Mouse (Mus musculus): ENCODE data around the gene Gm4969. TPM values are rescaled to one million over a fixed set of nuclear protein-coding genes. Genes with fewer than 3 reads are reported as not detected.

Gene Gm4969
- polyA plus RNA-seq, 1 experiment from 2014 or later: 5.8 TPM

GRCm38 (mm10) chr7:19051161-19051560 is 67.0 kb downstream of the Gm4969 start:
- Histone ChIP-seq H3K4me2 (ENCODE audit: low read length) (no peak overlapping the region), H3K27ac (replicated peaks; ENCODE audit: low read depth, low read length) (no peak overlapping the region), H3K27me3 (ENCODE audit: control insufficient read depth, insufficient read depth, low read length) (no peaks in the 10 kb centered on the region), H3K9me3 (ENCODE audit: control insufficient read depth, low read length) (no peaks in the 10 kb centered on the region), H3K4me1 (ENCODE audit: control insufficient read depth, insufficient read depth, low read length) (0 out of 2 replicates have a peak, but pooled peaks cover 2% of the 10 kb centered on the region), H3K4me3 (replicated peaks; ENCODE audit: low read depth, low read length) (no peak overlapping the region), H3K9ac (replicated peaks; ENCODE audit: low read length) (no peak overlapping the region), H3K36me3 (ENCODE audit: control insufficient read depth, insufficient read depth, low read length) (peaks cover 67% of the 10 kb centered on the region)
- DNase-seq (no peak), ATAC-seq (ENCODE audit: low FRiP score, low TSS enrichment) (no peak)
- WGBS: 73% methylated on average over 4 of the region's 4 CpGs

- no peak overlapping the region; the same call in 1 of the 2 replicates for H3K9ac ChIP-seq (replicated peaks; ENCODE audit: low read length)
- 93% methylated on average over 8 of the region's 8 CpGs for WGBS
- H3K4me3 ChIP-seq (replicated peaks; ENCODE audit: low read depth, low read length): no peak overlapping the region
- no peak for DNase-seq
- H3K27me3 ChIP-seq (ENCODE audit: control insufficient read depth, insufficient read depth, low read length): no peaks in the 10 kb centered on the region
- H3K4me1 ChIP-seq (ENCODE audit: control insufficient read depth, insufficient read depth, low read length): 0 out of 2 replicates have a peak, but pooled peaks cover 2% of the 10 kb centered on the region
- H3K9me3 ChIP-seq (ENCODE audit: control insufficient read depth, low read length): no peaks in the 10 kb centered on the region
- H3K27ac ChIP-seq (replicated peaks; ENCODE audit: low read depth, low read length): no peak overlapping the region
- ATAC-seq (ENCODE audit: low FRiP score, low TSS enrichment): no peak
- H3K36me3 ChIP-seq (ENCODE audit: control insufficient read depth, insufficient read depth, low read length): peaks cover 77% of the 10 kb centered on the region
- H3K4me2 ChIP-seq (ENCODE audit: low read length): no peak overlapping the region
Measured at GRCm38 (mm10) chr7:19050172-19050571, 68.0 kb downstream of the Gm4969 start.

- H3K4me1 ChIP-seq (ENCODE audit: control insufficient read depth, insufficient read depth, low read length): no peaks in the 10 kb centered on the region
- peaks cover 86% of the 10 kb centered on the region for H3K36me3 ChIP-seq (ENCODE audit: control insufficient read depth, insufficient read depth, low read length)
- H3K9ac ChIP-seq (replicated peaks; ENCODE audit: low read length): no peak overlapping the region
- H3K27ac ChIP-seq (replicated peaks; ENCODE audit: low read depth, low read length): no peak overlapping the region
- H3K4me2 ChIP-seq (ENCODE audit: low read length): no peak overlapping the region
- no peaks in the 10 kb centered on the region for H3K9me3 ChIP-seq (ENCODE audit: control insufficient read depth, low read length)
- WGBS: 91% methylated on average over 5 of the region's 5 CpGs
- ATAC-seq (ENCODE audit: low FRiP score, low TSS enrichment): no peak
- DNase-seq: no peak
- no peaks in the 10 kb centered on the region for H3K27me3 ChIP-seq (ENCODE audit: control insufficient read depth, insufficient read depth, low read length)
- H3K4me3 ChIP-seq (replicated peaks; ENCODE audit: low read depth, low read length): no peak overlapping the region
Measured at GRCm38 (mm10) chr7:19049252-19049651, 68.9 kb downstream of the Gm4969 start.

Small RNA genes lying within 50 kb of the gene (microRNA-seq; reads per million reads assigned to microRNA genes)
- 0.44 reads per million for gene Mir3100

Other genes starting within 250 kb of the Gm4969 start
- 18.9 and 20.7 TPM in 2 replicates for gene Pglyrp1, start 247.0 kb downstream of the Gm4969 start, polyA plus RNA-seq (2014; fragmentation: Nextera tagmentation; extraction: Ambion mirVana)
- gene Ccdc61, start 208.0 kb downstream of the Gm4969 start, polyA plus RNA-seq (2014; fragmentation: Nextera tagmentation; extraction: Ambion mirVana): 16.1 and 18.5 TPM in 2 replicates
- 18.6 and 20.7 TPM in 2 replicates for gene Nova2, start 192.5 kb downstream of the Gm4969 start, polyA plus RNA-seq (2014; fragmentation: Nextera tagmentation; extraction: Ambion mirVana)
- gene Nanos2, start 131.0 kb downstream of the Gm4969 start, polyA plus RNA-seq (2014; fragmentation: Nextera tagmentation; extraction: Ambion mirVana): 0.58 and 0.86 TPM in 2 replicates
- gene Mypop, start 127.1 kb downstream of the Gm4969 start, polyA plus RNA-seq (2014; fragmentation: Nextera tagmentation; extraction: Ambion mirVana): 4.2 and 4.8 TPM in 2 replicates
- gene Irf2bp1, start 114.3 kb downstream of the Gm4969 start, polyA plus RNA-seq (2014; fragmentation: Nextera tagmentation; extraction: Ambion mirVana): 30.8 and 34.2 TPM in 2 replicates
- gene Foxa3, start 94.8 kb downstream of the Gm4969 start, polyA plus RNA-seq (2014; fragmentation: Nextera tagmentation; extraction: Ambion mirVana): not detected in 2 replicates
- 18.1 and 28.1 TPM in 2 replicates for gene Sympk, start 94.0 kb downstream of the Gm4969 start, polyA plus RNA-seq (2014; fragmentation: Nextera tagmentation; extraction: Ambion mirVana)
- 0.12 and 0.21 TPM in 2 replicates for gene Rsph6a, start 63.7 kb downstream of the Gm4969 start, polyA plus RNA-seq (2014; fragmentation: Nextera tagmentation; extraction: Ambion mirVana)
- gene Dmwd, start 42.1 kb downstream of the Gm4969 start, polyA plus RNA-seq (2014; fragmentation: Nextera tagmentation; extraction: Ambion mirVana): 33.2 and 39.2 TPM in 2 replicates
- 9.8 and 13.2 TPM in 2 replicates for gene Dmpk, start 34.5 kb downstream of the Gm4969 start, polyA plus RNA-seq (2014; fragmentation: Nextera tagmentation; extraction: Ambion mirVana)
- 1.5 and 2.5 TPM in 2 replicates for gene Six5, start 23.8 kb downstream of the Gm4969 start, polyA plus RNA-seq (2014; fragmentation: Nextera tagmentation; extraction: Ambion mirVana)
- gene Fbxo46, start 1.5 kb upstream of the Gm4969 start, polyA plus RNA-seq (2014; fragmentation: Nextera tagmentation; extraction: Ambion mirVana): 11.3 and 13.8 TPM in 2 replicates
- 18.5 and 20.0 TPM in 2 replicates for gene Qpctl, start 30.9 kb upstream of the Gm4969 start, polyA plus RNA-seq (2014; fragmentation: Nextera tagmentation; extraction: Ambion mirVana)
- 112 and 130 TPM in 2 replicates for gene Snrpd2, start 31.4 kb upstream of the Gm4969 start, polyA plus RNA-seq (2014; fragmentation: Nextera tagmentation; extraction: Ambion mirVana)
- gene Gipr, start 47.8 kb upstream of the Gm4969 start, polyA plus RNA-seq (2014; fragmentation: Nextera tagmentation; extraction: Ambion mirVana): 2.6 and 3.1 TPM in 2 replicates
- 2.6 and 9.3 TPM in 2 replicates for gene Eml2, start 58.1 kb upstream of the Gm4969 start, polyA plus RNA-seq (2014; fragmentation: Nextera tagmentation; extraction: Ambion mirVana)
- gene Gpr4, start 94.2 kb upstream of the Gm4969 start, polyA plus RNA-seq (2014; fragmentation: Nextera tagmentation; extraction: Ambion mirVana): 1.8 and 2.5 TPM in 2 replicates
- gene Opa3, start 110.0 kb upstream of the Gm4969 start, polyA plus RNA-seq (2014; fragmentation: Nextera tagmentation; extraction: Ambion mirVana): 33.2 and 35.0 TPM in 2 replicates
- 28.9 and 29.1 TPM in 2 replicates for gene Vasp, start 153.4 kb upstream of the Gm4969 start, polyA plus RNA-seq (2014; fragmentation: Nextera tagmentation; extraction: Ambion mirVana)
- 0.62 and 1.2 TPM in 2 replicates for gene Ppm1n, start 161.7 kb upstream of the Gm4969 start, polyA plus RNA-seq (2014; fragmentation: Nextera tagmentation; extraction: Ambion mirVana)
- gene Rtn2, start 164.3 kb upstream of the Gm4969 start, polyA plus RNA-seq (2014; fragmentation: Nextera tagmentation; extraction: Ambion mirVana): 100.0 and 101 TPM in 2 replicates
- gene Fosb, start 191.7 kb upstream of the Gm4969 start, polyA plus RNA-seq (2014; fragmentation: Nextera tagmentation; extraction: Ambion mirVana): not detected in 2 replicates
- gene Ercc1, start 226.4 kb upstream of the Gm4969 start, polyA plus RNA-seq (2014; fragmentation: Nextera tagmentation; extraction: Ambion mirVana): 78.9 and 97.7 TPM in 2 replicates
- 16.4 and 18.9 TPM in 2 replicates for gene Cd3eap, start 241.1 kb upstream of the Gm4969 start, polyA plus RNA-seq (2014; fragmentation: Nextera tagmentation; extraction: Ambion mirVana)
- gene Ppp1r13l, start 241.4 kb upstream of the Gm4969 start, polyA plus RNA-seq (2014; fragmentation: Nextera tagmentation; extraction: Ambion mirVana): 1.6 and 1.9 TPM in 2 replicates